Mouse (Mus musculus) small intestine, adult 2 months (tissue): Measurements from ENCODE around the gene Fam131b. TPM values are rescaled to one million over a fixed set of nuclear protein-coding genes. Genes with fewer than 3 reads are reported as not detected.

ENCODE experiments used
- H3K27ac ChIP-seq: fragments of 200-500 bp; 2 replicates; pipeline ENCODE4 v1.5.1; 2012; ENCODE audit warnings: low read depth, low read length, control low read depth, inconsistent platforms; ENCODE audit not compliant: insufficient read depth
- H3K27me3 ChIP-seq: fragments of 200-500 bp; 2 replicates; pipeline ENCODE4 v1.6.1; 2012; ENCODE audit warnings: mild to moderate bottlenecking, moderate library complexity, low read length, inconsistent platforms; ENCODE audit not compliant: control insufficient read depth, insufficient read depth
- H3K36me3 ChIP-seq: fragments of 200-500 bp; 2 replicates; pipeline ENCODE4 v1.6.1; 2012; ENCODE audit warnings: mild to moderate bottlenecking, low read length, control low read depth, inconsistent platforms; ENCODE audit not compliant: control insufficient read depth, insufficient read depth
- H3K4me1 ChIP-seq: fragments of 200-500 bp; 2 replicates; pipeline ENCODE4 v1.6.1; 2012; ENCODE audit warnings: low read length, inconsistent platforms, mixed read lengths; ENCODE audit not compliant: control insufficient read depth, insufficient read depth, insufficient read length
- H3K4me3 ChIP-seq: fragments of 200-500 bp; 2 replicates; pipeline ENCODE4 v1.5.1; 2012; ENCODE audit warnings: low read depth, mild to moderate bottlenecking, control low read depth, inconsistent platforms, low read length, moderate library complexity
- CTCF ChIP-seq: fragments of 200-500 bp; IDR thresholded peaks from 2 replicates; pipeline ENCODE4 v1.5.1; 2012; ENCODE audit warnings: low read depth, mild to moderate bottlenecking, control low read depth, inconsistent platforms, low read length, moderate library complexity, mixed read lengths; ENCODE audit not compliant: insufficient replicate concordance, insufficient read length; ENCODE audit errors: extremely low read depth
- POLR2A ChIP-seq: fragments of 200-500 bp; IDR thresholded peaks from 2 replicates; pipeline ENCODE4 v1.6.1; 2012; ENCODE audit warnings: low read depth, mild to moderate bottlenecking, control low read depth, inconsistent platforms, low read length, moderate library complexity
- WGBS: fragments of 180-500 bp; shearing (Covaris S2); methylation state at CpG from one replicate; pipeline ENCODE4 v1.1.7; 2018; 5-methylcytosine and 5-hydroxymethylcytosine counted together
- polyA plus RNA-seq: library from polyadenylated mRNA; depleted of rRNA; stranded (reverse); fragments of >200 nt; gene quantifications from 2 replicates; pipeline ENCODE4 v1.2.3, GENCODE M21; 2012

Fam131b gene
- polyA plus RNA-seq, 1 experiment = 0.19 TPM

DNA sequence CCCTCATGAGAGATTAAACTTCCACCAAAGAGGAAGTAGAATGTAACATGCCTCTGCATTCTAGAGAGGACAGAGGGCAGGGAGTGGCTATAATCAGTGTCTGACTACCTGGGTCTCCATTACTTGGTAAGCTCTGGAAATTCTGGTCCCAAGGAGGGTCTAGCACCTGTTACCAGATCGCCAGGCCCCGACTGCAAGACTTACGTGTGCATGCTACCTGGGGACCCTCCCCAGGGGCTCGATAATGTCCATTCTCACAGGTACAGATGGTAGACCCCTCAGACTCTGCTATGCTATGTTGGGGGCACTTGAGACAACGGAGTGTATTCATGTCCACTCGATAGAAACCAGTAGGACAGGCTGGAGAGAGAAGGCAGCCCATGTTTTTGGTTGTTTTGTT, 40.8 kb upstream of the Fam131b start:
- TF ChIP-seq POLR2A (no peak), CTCF (no peak)
- no peak overlapping the region for H3K27ac ChIP-seq
- WGBS = 87% methylated on average over 6 of the region's 6 CpGs

DNA sequence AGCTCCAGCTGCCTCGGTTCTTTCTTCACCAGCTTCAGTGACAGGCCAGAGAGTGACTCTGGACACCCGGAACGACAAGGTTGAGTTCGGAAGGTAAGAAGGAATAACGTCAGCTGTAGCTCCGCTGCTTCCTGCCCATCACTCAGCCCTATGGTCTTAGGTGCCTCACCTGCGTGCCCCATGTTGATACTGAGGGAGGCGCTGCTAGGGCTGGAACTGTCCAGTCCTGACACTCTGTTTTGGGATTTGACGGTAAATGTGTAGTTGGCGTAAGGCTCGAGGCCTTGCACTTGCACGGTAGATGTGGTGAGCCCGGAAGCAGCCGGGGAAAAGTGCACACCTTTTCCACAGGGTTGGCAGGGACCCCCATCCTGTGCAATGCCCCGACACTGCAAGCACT, 40.2 kb upstream of the Fam131b start:
- H3K4me3 ChIP-seq = no peak overlapping the region
- H3K27me3 ChIP-seq = no peaks in the 10 kb centered on the region
- H3K36me3 ChIP-seq = peaks cover 64% of the 10 kb centered on the region
- 92% methylated on average over 15 of the region's 15 CpGs for WGBS
- H3K27ac ChIP-seq = no peak overlapping the region
- no peak for TF ChIP-seq CTCF
- no peak for TF ChIP-seq POLR2A
- peaks cover 3% of the 10 kb centered on the region for H3K4me1 ChIP-seq

More for the DNA sequence above, 40.8 kb upstream of the Fam131b start:
- Histone ChIP-seq H3K36me3 (peaks cover 59% of the 10 kb centered on the region), H3K4me3 (no peak overlapping the region), H3K4me1 (peaks cover 3% of the 10 kb centered on the region), H3K27me3 (no peaks in the 10 kb centered on the region)

DNA sequence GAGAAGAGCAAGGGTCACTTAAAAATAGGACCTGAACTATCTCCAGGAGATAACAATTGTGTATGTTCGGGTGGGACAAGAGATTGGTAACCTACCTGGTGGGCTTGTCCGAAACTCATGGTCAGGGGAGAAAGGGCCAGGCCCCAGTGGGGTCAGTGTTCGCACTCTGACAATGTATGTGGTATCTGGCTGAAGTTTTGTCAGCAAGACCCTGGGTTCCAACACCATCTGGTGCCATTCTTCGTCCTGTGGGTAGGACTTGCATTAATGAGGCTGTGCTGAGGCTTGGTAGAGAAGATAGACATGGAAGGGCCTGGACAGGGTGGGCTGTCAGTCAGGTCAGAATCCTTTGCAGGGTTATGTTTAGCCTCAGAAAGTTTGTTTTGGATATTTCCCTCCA, 39.6 kb upstream of the Fam131b start:
- Histone ChIP-seq H3K36me3 (peaks cover 70% of the 10 kb centered on the region), H3K4me3 (no peak overlapping the region), H3K4me1 (peaks cover 5% of the 10 kb centered on the region), H3K27me3 (no peaks in the 10 kb centered on the region), H3K27ac (no peak overlapping the region)
- TF ChIP-seq CTCF (no peak), POLR2A (no peak)
- 84% methylated on average over 4 of the region's 4 CpGs for WGBS

DNA sequence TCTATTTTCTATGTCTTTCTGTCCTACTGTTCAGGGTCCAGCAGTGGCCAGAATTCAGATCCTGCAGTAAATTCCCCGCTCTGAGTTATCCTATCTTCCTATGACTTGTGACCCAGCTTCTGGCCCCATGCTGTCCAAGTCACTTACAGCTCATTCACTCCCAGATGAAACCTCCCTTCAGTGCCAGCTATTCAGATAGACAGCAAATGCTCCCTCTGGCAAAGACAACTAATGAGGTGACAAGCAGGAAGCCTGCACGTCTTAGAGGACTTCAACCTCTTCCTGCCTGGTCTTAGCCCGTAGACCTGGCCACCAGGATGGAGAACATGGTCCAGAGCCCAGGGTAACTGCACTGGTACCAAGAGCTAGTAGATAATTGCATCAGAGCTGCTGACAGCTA, 38.5 kb upstream of the Fam131b start:
- H3K27ac ChIP-seq = no peak overlapping the region
- H3K4me3 ChIP-seq = no peak overlapping the region
- TF ChIP-seq POLR2A (no peak), CTCF (no peak)
- 57% methylated on average over 3 of the region's 3 CpGs for WGBS
- no peaks in the 10 kb centered on the region for H3K27me3 ChIP-seq
- H3K36me3 ChIP-seq = peaks cover 80% of the 10 kb centered on the region
- peaks cover 6% of the 10 kb centered on the region for H3K4me1 ChIP-seq

DNA sequence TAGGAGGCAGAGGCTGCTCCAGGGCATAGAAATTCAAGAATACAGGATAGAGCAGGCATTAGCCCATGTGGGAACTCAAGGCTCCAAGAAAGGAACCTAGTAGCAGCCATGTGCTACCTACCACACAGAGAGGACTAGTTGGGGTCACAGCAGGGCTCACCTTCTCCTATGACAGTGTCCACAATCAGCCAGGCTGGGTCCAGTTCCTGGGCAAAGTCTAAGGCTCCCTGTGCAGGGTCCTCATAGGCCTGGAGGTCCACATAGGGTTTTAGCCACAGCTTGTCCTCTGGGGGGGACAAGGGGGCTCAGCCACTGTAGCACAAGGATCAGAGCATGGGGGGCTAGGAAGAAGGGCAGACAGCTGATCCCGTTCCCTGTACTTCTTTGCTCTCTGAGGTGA, 38.1 kb upstream of the Fam131b start:
- Histone ChIP-seq H3K4me1 (peaks cover 3% of the 10 kb centered on the region), H3K36me3 (peaks cover 81% of the 10 kb centered on the region), H3K4me3 (no peak overlapping the region), H3K27me3 (no peaks in the 10 kb centered on the region), H3K27ac (no peak overlapping the region)
- WGBS = 97% methylated on average over 1 of the region's 1 CpGs
- no peak for TF ChIP-seq CTCF
- TF ChIP-seq POLR2A = no peak

DNA sequence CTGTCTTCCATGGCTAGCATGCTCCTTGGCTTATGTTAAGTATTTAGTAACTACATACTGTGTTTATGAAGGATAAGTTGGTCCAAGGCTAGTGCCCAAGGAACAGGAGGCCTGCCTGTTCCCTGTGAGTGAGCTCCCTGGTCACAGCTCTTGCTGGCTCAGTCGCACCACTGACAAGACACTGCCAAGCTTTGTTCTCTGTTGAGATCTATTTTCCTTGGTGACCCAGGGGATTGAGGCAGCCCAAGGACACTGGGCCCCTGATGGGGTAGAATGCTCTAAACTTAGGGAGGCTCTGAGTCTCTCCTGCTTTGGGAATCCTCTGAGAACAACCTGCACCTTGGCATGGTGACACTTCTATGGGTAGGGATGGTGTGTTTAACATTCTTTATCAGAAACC, 37.6 kb upstream of the Fam131b start:
- no peak overlapping the region for H3K4me3 ChIP-seq
- WGBS = 83% methylated on average over 1 of the region's 1 CpGs
- no peaks in the 10 kb centered on the region for H3K27me3 ChIP-seq
- peaks cover 7% of the 10 kb centered on the region; the same call in 1 of the 2 replicates for H3K4me1 ChIP-seq
- peaks cover 80% of the 10 kb centered on the region for H3K36me3 ChIP-seq
- no peak overlapping the region for H3K27ac ChIP-seq
- TF ChIP-seq CTCF = no peak

DNA sequence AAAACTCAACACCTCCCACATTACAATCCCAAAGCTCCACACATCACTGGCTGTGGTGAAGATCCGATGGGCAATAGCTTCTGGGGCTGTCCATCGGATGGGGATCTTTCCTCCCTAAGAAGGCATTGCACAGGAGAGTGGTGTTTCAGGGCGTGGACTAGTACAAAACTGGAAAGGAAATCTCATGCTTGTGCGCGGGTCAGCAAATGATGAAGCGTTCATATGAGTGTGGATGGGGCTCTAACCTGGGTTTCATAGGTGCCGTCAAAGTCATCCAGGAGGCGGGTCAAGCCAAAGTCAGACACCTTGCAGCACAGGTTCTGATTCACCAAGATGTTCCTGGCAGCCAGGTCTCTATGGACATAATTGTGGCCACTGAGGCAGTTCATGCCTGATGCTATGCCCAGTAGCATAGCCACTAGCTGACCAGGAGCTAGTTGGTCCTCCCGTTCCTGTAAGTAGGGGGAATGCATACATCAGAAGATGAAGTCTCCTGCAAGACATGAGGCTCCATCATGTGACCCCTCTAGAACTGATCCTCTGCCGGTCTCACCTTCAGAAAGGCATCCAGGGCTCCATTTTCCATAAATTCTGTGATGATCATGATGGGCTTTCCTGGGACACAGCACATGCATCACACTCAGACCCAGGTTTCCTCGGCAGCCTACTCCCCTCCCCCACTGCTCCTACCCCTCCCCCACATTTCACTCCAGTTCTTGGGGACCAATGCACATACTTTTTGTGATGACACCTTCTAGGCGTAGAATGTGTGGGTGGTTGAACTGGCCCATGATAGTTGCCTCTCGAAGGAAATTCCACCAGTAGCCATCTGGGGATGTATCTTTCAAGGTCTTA, 36.8 kb upstream of the Fam131b start:
- H3K27me3 ChIP-seq = no peaks in the 10 kb centered on the region
- H3K36me3 ChIP-seq = peaks cover 83% of the 10 kb centered on the region
- WGBS = 92% methylated on average over 13 of the region's 13 CpGs
- no peak overlapping the region for H3K4me3 ChIP-seq
- TF ChIP-seq POLR2A (no peak), CTCF (no peak)
- H3K4me1 ChIP-seq = peaks cover 12% of the 10 kb centered on the region
- no peak overlapping the region for H3K27ac ChIP-seq
